Mouse (Mus musculus) kidney, postnatal 36 days (tissue): ENCODE measurements around the gene Tmem182.

Experiments used
- DNase-seq, 2 experiments: peaks; one replicate each; pipeline ENCODE4 v3.0.0; 2021 to 2022; ENCODE audit warnings: mixed read lengths in 2 of 2

Gene Tmem182

GRCm38 (mm10) chr1:40800908-40801307 lies 4.5 kb upstream of the Tmem182 start:
- no peak for DNase-seq

DNA sequence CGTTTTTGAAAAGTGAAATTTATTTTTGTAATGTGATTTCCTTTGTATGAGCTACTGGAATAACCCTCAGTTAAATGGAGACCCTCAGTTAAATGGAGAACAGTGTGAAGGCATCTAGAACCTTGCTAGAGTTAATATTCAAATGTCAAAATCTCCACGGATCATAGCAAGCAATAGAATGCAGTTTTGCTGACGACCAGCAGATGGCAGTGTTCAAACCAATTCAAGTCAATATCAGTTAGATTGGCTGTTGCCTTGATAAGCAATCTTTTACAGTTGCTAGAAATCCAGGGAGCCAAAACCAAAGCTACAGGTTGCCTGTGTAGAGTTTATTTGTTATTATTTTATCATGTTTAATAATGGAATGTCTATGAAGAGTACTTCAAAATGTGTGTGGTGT lies 2.6 kb upstream of the Tmem182 start:
- peak; percentile 46 to 77 for DNase-seq

- no peak for DNase-seq
Observed at GRCm38 (mm10) chr1:40804118-40804517, 1.3 kb upstream of the Tmem182 start.

DNA sequence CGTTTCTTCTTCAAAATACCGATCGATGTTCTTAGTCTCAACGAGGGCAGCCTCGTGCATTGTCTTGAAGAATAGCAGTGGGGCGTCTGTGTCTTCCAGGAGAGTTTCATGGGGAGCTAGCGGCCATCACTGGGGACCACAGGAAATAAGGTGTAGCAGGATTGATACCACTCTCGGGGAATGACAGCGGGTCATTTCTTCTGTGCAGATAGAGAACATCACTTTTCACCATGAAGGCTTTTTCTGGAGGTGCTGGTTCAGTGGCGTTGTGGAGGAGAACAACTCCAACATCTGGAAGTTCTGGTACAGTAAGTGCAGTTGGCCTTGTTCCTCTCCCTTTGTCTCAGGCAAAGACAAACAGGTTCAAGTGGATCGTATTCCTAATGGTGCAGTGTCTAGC lies 490 bp downstream of the Tmem182 start:
- no peak for DNase-seq

DNA sequence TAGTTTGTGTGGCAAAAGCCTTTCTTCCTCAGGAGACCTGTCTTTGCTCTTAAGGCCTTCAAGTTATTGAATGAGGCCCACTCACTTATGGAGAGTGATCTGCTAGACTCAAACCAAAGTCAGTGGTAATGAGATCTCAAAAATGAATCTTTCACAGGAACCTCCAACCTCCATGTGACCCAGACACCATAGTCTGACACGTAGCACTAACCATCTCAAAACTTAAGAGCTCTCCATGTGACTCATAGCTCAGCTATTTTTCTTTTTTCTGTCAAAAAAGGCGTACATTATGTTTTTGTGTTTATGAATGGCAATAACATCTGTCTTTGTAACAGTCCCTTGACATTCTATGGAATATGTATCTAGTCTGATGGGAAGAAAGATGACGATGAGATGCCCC lies 3.2 kb downstream of the Tmem182 start:
- DNase-seq, result no peak

DNA sequence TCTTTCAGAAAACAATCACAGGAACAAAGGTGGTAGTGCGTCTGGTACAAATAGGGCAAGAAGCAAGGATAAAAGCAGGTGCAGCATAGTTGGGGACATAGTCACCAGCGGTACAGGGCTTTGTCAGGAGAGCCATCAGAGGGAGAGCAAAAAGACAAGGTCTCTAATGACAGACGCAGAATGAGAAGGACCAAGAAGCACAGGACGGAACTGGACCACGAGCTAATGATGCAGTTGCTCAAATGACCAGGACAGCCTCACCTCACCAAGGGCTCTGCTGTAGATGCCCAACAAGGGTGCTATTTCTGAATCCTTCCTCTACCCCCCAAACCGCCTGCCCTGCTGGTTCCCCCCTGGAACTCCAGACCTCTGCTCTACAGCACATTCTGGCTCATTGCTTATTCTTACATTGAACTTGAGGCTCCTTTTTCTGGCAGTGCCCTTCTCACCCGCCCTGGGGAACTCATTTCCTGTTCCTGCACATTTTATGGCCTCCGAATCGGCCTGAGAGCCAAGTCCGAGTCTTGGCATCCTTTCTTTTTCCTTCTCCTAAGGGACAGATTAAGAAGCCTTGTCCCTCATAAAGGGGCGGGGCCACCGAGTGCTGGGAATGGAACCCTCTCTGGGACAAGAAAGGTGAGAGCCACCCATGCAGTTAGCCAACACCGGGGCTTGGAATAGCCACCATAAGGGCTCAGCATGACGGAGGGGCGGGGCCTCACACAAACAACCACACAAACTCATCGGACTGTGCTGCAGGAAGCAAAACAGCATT lies 9.9 kb downstream of the Tmem182 start:
- peak; percentile 19 for DNase-seq

DNA sequence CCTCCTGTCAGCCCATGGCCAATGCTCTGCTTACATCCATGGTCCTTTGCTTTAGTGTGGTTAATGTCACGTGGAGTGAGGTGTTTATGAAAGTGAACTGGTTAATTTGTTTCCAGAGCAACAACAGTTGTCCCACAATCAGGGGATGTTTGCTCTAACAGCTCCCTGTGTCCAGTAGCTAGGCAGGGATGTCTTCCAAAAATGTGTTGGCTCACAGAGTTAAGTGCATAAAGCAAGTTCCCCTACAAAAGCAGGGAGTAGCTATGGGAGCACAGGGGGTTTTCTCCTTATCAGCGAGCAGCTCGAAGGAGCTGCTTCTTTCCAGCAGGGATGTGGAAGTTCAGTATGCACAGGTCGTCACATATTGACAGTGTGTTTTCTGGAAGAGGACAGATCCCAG lies 19.1 kb downstream of the Tmem182 start:
- no peak for DNase-seq

DNA sequence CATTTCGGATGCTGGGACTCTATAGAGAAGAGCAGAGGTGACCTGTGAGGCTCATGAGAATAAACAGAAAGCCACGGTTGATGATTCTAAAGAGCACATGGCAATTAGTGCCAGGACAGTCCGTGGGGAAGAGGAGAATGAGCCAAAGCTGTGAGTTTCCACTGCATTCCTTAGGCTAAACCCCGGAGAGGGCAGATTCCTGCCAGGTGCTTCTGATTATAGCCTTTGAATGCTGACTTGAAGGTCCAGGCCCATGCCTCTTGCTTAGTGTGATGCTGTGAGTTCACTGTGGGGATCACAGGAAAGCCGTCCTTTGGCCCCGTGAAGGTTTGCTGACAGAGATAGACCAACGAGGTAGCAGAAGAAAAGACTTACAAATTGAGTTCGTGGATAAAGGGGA lies 19.5 kb downstream of the Tmem182 start:
- DNase-seq, result no peak

GRCm38 (mm10) chr1:40825826-40826225 lies 20.4 kb downstream of the Tmem182 start:
- no peak for DNase-seq

DNA sequence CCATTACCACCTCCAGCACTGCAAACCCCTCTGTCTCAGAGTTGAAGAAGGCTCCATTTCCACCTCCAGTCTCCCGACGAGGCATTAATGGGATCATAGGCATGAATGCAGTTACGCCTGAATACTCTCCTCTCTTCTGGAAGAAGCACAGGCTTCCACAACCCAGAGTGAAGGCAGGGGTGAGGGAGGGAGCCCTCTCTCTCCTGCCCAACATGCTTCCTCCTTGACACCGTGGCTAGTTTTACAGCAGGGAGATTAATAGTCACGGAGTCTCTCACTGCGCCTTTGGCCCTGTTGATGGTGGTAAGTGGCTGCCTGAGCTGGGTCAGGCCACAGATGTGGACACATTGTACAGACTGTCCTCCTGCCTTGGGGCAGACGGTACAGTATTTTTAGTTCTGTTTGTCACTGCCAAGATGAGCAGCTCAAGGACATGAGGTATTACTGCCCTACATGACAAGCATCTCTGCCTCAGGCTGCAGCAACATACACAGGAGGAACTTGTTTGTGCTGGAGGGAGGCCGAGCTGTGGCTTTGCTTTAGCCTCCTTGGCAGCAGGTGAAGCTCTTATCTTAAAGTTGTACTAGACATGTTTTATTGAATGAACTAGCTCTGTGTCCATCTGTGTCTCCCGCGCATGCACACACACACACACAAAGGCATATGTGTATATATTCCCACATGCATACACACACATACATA lies 24.0 kb downstream of the Tmem182 start:
- DNase-seq, result no peak

DNA sequence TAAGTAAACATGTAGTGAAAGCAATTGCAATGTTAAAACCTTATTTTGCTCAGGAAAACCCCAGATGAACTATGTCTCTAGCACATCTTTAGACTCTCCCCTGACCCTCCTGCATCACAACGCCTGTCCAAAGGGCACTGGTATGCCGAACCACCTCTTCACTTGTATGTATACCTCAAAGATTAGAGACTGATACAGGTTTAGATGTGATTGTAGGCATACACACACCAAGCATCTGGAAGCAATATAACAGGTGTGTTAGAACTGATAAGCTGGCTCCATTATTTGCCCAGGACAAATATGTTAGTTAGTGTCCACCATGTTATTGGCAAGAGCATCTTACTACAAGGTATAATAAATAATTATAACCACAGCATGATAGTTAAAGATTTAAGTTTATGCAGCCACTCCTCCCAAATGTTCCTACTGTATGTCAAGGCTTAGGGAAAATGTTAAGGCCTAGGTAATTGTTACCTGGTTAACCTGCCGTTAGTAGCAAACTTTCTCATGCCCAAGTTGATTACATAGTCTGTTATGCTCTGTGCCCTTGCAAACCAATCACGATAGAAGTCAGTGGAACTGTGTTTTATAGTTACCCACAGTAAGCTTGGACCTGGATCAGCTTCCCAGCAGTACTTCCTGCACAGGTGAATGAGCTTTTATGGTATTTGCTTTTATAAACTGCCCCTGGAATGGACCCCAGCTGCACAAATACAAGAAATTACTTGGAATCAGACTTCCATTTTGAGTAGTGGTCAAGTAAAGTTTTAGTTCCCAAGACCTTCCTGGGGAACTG lies 25.5 kb downstream of the Tmem182 start:
- DNase-seq, result no peak

- no peak for DNase-seq
Observed at GRCm38 (mm10) chr1:40835468-40835867, 30.1 kb downstream of the Tmem182 start.

- no peak for DNase-seq
Observed at GRCm38 (mm10) chr1:40840605-40841004, 35.2 kb downstream of the Tmem182 start.

GRCm38 (mm10) chr1:40841032-40841761 lies 35.8 kb downstream of the Tmem182 start:
- no peak for DNase-seq

DNA sequence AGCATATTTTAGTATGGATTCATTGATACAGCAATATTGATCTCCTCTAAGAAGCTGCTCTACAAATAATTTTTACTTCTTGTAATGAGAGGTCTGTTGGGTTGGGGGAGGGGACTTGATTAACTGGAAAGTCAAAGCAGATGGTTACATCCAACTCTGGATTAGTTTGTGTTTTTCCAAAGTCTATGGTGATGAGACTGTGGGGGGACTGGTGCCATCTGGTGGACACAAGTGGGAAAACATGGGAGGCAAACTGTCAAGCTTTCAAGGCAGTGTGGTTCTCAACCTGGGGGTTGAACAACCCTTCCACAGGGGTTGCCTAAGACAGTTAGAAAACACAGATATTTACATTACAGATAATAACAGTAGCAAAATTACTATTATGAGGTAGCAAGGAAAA lies 39.2 kb downstream of the Tmem182 start:
- peak; percentile 12 to 77 for DNase-seq

- DNase-seq, result no peak
Observed at GRCm38 (mm10) chr1:40847196-40847938, 42.0 kb downstream of the Tmem182 start.

GRCm38 (mm10) chr1:40851286-40851685 lies 45.9 kb downstream of the Tmem182 start:
- DNase-seq, result no peak

- DNase-seq, result no peak
Observed at GRCm38 (mm10) chr1:40855268-40855667, 49.9 kb downstream of the Tmem182 start.

- no peak for DNase-seq
Observed at GRCm38 (mm10) chr1:40856846-40857636, 51.6 kb downstream of the Tmem182 start.

DNA sequence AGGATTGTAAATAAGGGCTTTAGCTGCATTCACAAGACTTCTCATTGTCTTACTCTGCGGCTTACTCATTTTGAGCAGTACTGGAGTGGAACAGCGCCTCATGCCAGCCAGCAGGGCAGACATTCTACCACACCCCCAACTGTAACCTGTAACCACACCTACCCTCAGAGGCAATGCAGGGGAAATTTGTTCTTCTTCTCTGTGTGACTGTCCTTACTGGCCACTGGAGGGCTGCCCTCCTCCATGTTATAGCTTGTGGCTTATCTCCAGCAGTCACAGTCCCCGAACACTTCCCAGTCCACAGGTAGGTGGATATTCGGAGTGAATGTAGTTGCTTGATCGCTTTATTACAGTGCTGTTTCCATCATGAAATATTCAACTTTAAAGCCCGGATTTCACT lies 59.6 kb downstream of the Tmem182 start:
- DNase-seq, result no peak

- no peak for DNase-seq
Observed at GRCm38 (mm10) chr1:40867106-40867505, 61.7 kb downstream of the Tmem182 start.
